Mouse (Mus musculus): Measurements from ENCODE around the gene Sox5.
A peak's percentile ranks its signal among the peaks of the same experiment; 100 is the strongest.

Gene Sox5

GRCm38 (mm10) chr6:144781431-144782030 is at the start of gene Sox5:
Gene Sox5 (minus strand): TSS chr6:144781977.
- peak; percentile 29 for DNase-seq (ENCODE audit: low spot score)

- DNase-seq (ENCODE audit: low spot score) = no peak
Observed at GRCm38 (mm10) chr6:144825018-144825602, 43.3 kb upstream of the Sox5 start.

- DNase-seq (ENCODE audit: low spot score) = no peak
Observed at GRCm38 (mm10) chr6:144824153-144824552, 42.4 kb upstream of the Sox5 start.

GRCm38 (mm10) chr6:144822594-144822993 is 40.8 kb upstream of the Sox5 start:
- no peak for DNase-seq (ENCODE audit: low spot score)

- DNase-seq (ENCODE audit: low spot score) = no peak
Observed at GRCm38 (mm10) chr6:144821019-144821418, 39.2 kb upstream of the Sox5 start.

GRCm38 (mm10) chr6:144818016-144818415 is 36.2 kb upstream of the Sox5 start:
- DNase-seq (ENCODE audit: low spot score) = peak; percentile 37

- DNase-seq (ENCODE audit: low spot score) = peak; percentile 8
Observed at GRCm38 (mm10) chr6:144817329-144817932, 35.7 kb upstream of the Sox5 start.

- DNase-seq (ENCODE audit: low spot score) = no peak
Observed at GRCm38 (mm10) chr6:144815542-144815941, 33.8 kb upstream of the Sox5 start.

GRCm38 (mm10) chr6:144814931-144815364 is 33.2 kb upstream of the Sox5 start:
- DNase-seq (ENCODE audit: low spot score) = peak; percentile 64

GRCm38 (mm10) chr6:144804321-144804720 is 22.5 kb upstream of the Sox5 start:
- no peak for DNase-seq (ENCODE audit: low spot score)

- no peak for DNase-seq (ENCODE audit: low spot score)
Observed at GRCm38 (mm10) chr6:144803063-144803462, 21.3 kb upstream of the Sox5 start.

GRCm38 (mm10) chr6:144794356-144794755 is 12.6 kb upstream of the Sox5 start:
- DNase-seq (ENCODE audit: low spot score) = no peak

GRCm38 (mm10) chr6:144792871-144793270 is 11.1 kb upstream of the Sox5 start:
- DNase-seq (ENCODE audit: low spot score) = no peak

- no peak for DNase-seq (ENCODE audit: low spot score)
Observed at GRCm38 (mm10) chr6:144783295-144783694, 1.5 kb upstream of the Sox5 start.

- DNase-seq (ENCODE audit: low spot score) = peak; percentile 15
Observed at GRCm38 (mm10) chr6:144782866-144783265, 1.1 kb upstream of the Sox5 start.

GRCm38 (mm10) chr6:144782031-144782857 is 467 bp upstream of the Sox5 start:
- no peak for DNase-seq (ENCODE audit: low spot score)

- DNase-seq (ENCODE audit: low spot score) = no peak
Observed at GRCm38 (mm10) chr6:144780608-144781285, 1.0 kb downstream of the Sox5 start.

- no peak for DNase-seq (ENCODE audit: low spot score)
Observed at GRCm38 (mm10) chr6:144779945-144780607, 1.7 kb downstream of the Sox5 start.

- DNase-seq (ENCODE audit: low spot score) = no peak
Observed at GRCm38 (mm10) chr6:144777356-144778035, 4.3 kb downstream of the Sox5 start.

- no peak for DNase-seq (ENCODE audit: low spot score)
Observed at GRCm38 (mm10) chr6:144773736-144774135, 8.0 kb downstream of the Sox5 start.

GRCm38 (mm10) chr6:144772985-144773384 is 8.8 kb downstream of the Sox5 start:
- no peak for DNase-seq (ENCODE audit: low spot score)

Data from layer of hippocampus, adult 11-12 months (tissue).